Mouse (Mus musculus) liver, postnatal 0 days (tissue): ENCODE results near the gene Orai1.

Source experiments
- CTCF ChIP-seq: sonication (generic); IDR thresholded peaks from 2 replicates; pipeline ENCODE4 v1.5.1; 2016; ENCODE audit warnings: antibody characterized with exemption, low read depth
- EP300 ChIP-seq: IDR thresholded peaks from 2 replicates; pipeline ENCODE4 v1.6.1; 2016; ENCODE audit warnings: antibody characterized with exemption, low read depth, mild to moderate bottlenecking

- TF ChIP-seq EP300 (no peak), CTCF (no peak)
These were observed 20.0 kb upstream of the Orai1 start for GRCm38 (mm10) chr5:122994910-122995309.
